Mouse (Mus musculus): ENCODE measurements around the gene Gm10428. TPM values are rescaled to one million over a fixed set of nuclear protein-coding genes. Genes with fewer than 3 reads are reported as not detected.

Gene Gm10428
- total and polyA plus RNA-seq, 2 experiments from 2014 or later: not detected

GRCm38 (mm10) chr11:62731311-62732021 lies 21.4 kb upstream of the Gm10428 start, which contains the start of gene Zfp287:
Gene Zfp287 (minus strand): TSS chr11:62731905.
- peak; percentile 95 for ATAC-seq (ENCODE audit: insufficient read depth, low read depth)
- no peaks in the 10 kb centered on the region for H3K27me3 ChIP-seq (ENCODE audit: control insufficient read depth, insufficient read depth, low read length)
- peaks cover 12% of the 10 kb centered on the region; the same call in 1 of the 2 replicates for H3K36me3 ChIP-seq (replicated peaks; ENCODE audit: control insufficient read depth, insufficient read depth, low read length)
- no peaks in the 10 kb centered on the region for H3K4me1 ChIP-seq (ENCODE audit: control insufficient read depth, insufficient read depth)
- H3K4me3 ChIP-seq (ENCODE audit: low read depth, low read length): peak within 1 kb of the TSS; percentile 63
- H3K9ac ChIP-seq (replicated peaks; ENCODE audit: low read depth, low read length): peak within 1 kb of the TSS; percentile 48; the same call in 1 of the 2 replicates
- H3K9me3 ChIP-seq (replicated peaks; ENCODE audit: control insufficient read depth, low read length): no peaks in the 10 kb centered on the region
- TF ChIP-seq CTCF (IDR thresholded peaks at IDR 0.05; ENCODE audit: low read depth) (no peak), EP300 (IDR thresholded peaks at IDR 0.05; ENCODE audit: low read depth) (no peak)
- H3K27ac ChIP-seq (ENCODE audit: low read depth): peak within 1 kb of the TSS; percentile 40; the same call in 1 of the 2 replicates
- DNase-seq (ENCODE audit: low spot score): peak; percentile 68
- WGBS: 2% methylated on average over 48 of the region's 48 CpGs
- peak within 1 kb of the TSS; percentile 77 for H3K4me2 ChIP-seq (ENCODE audit: low read depth, low read length)

- no peak overlapping the region for H3K27ac ChIP-seq (ENCODE audit: low read depth)
- WGBS: 21% methylated on average over 5 of the region's 5 CpGs
- TF ChIP-seq CTCF (IDR thresholded peaks at IDR 0.05; ENCODE audit: low read depth) (peak; percentile 8; the same call in 1 of the 2 replicates), EP300 (IDR thresholded peaks at IDR 0.05; ENCODE audit: low read depth) (no peak)
- H3K36me3 ChIP-seq (replicated peaks; ENCODE audit: control insufficient read depth, insufficient read depth, low read length): peaks cover 11% of the 10 kb centered on the region; the same call in 1 of the 2 replicates
- no peaks in the 10 kb centered on the region for H3K4me1 ChIP-seq (ENCODE audit: control insufficient read depth, insufficient read depth)
- no peak overlapping the region for H3K9ac ChIP-seq (replicated peaks; ENCODE audit: low read depth, low read length)
- ATAC-seq (ENCODE audit: insufficient read depth, low read depth) (no peak), DNase-seq (ENCODE audit: low spot score) (no peak)
- H3K4me2 ChIP-seq (ENCODE audit: low read depth, low read length): no peak overlapping the region
- H3K9me3 ChIP-seq (replicated peaks; ENCODE audit: control insufficient read depth, low read length): no peaks in the 10 kb centered on the region
- H3K4me3 ChIP-seq (ENCODE audit: low read depth, low read length): peak overlapping the region; percentile 63; the same call in 1 of the 2 replicates
- H3K27me3 ChIP-seq (ENCODE audit: control insufficient read depth, insufficient read depth, low read length): no peaks in the 10 kb centered on the region
Observed at GRCm38 (mm10) chr11:62732022-62732387, 20.9 kb upstream of the Gm10428 start.

- WGBS: 75% methylated on average over 3 of the region's 3 CpGs
- Histone ChIP-seq H3K27ac (ENCODE audit: low read depth) (no peak overlapping the region), H3K36me3 (replicated peaks; ENCODE audit: control insufficient read depth, insufficient read depth, low read length) (peaks cover 5% of the 10 kb centered on the region; the same call in 1 of the 2 replicates), H3K9ac (replicated peaks; ENCODE audit: low read depth, low read length) (no peak overlapping the region), H3K4me3 (ENCODE audit: low read depth, low read length) (no peak overlapping the region), H3K9me3 (replicated peaks; ENCODE audit: control insufficient read depth, low read length) (no peaks in the 10 kb centered on the region), H3K4me2 (ENCODE audit: low read depth, low read length) (no peak overlapping the region), H3K4me1 (ENCODE audit: control insufficient read depth, insufficient read depth) (no peaks in the 10 kb centered on the region), H3K27me3 (ENCODE audit: control insufficient read depth, insufficient read depth, low read length) (no peaks in the 10 kb centered on the region)
- no peak for TF ChIP-seq CTCF (IDR thresholded peaks at IDR 0.05; ENCODE audit: low read depth)
- TF ChIP-seq EP300 (IDR thresholded peaks at IDR 0.05; ENCODE audit: low read depth): no peak
- ATAC-seq (ENCODE audit: insufficient read depth, low read depth) (no peak), DNase-seq (ENCODE audit: low spot score) (no peak)
Observed at GRCm38 (mm10) chr11:62732665-62733064, 20.2 kb upstream of the Gm10428 start.

GRCm38 (mm10) chr11:62741186-62741585 lies 11.7 kb upstream of the Gm10428 start:
- Histone ChIP-seq H3K9me3 (replicated peaks; ENCODE audit: control insufficient read depth, low read length) (no peaks in the 10 kb centered on the region), H3K36me3 (replicated peaks; ENCODE audit: control insufficient read depth, insufficient read depth, low read length) (no peaks in the 10 kb centered on the region), H3K4me1 (ENCODE audit: control insufficient read depth, insufficient read depth) (no peaks in the 10 kb centered on the region), H3K27me3 (ENCODE audit: control insufficient read depth, insufficient read depth, low read length) (no peaks in the 10 kb centered on the region), H3K4me2 (ENCODE audit: low read depth, low read length) (no peak overlapping the region), H3K4me3 (ENCODE audit: low read depth, low read length) (no peak overlapping the region), H3K27ac (ENCODE audit: low read depth) (no peak overlapping the region), H3K9ac (replicated peaks; ENCODE audit: low read depth, low read length) (no peak overlapping the region)
- 74% methylated on average over 2 of the region's 2 CpGs for WGBS
- ATAC-seq (ENCODE audit: insufficient read depth, low read depth) (no peak), DNase-seq (ENCODE audit: low spot score) (no peak)
- TF ChIP-seq CTCF (IDR thresholded peaks at IDR 0.05; ENCODE audit: low read depth): no peak

GRCm38 (mm10) chr11:62742261-62742957 lies 10.5 kb upstream of the Gm10428 start:
- Histone ChIP-seq H3K27ac (ENCODE audit: low read depth) (no peak overlapping the region), H3K9ac (replicated peaks; ENCODE audit: low read depth, low read length) (no peak overlapping the region), H3K4me3 (ENCODE audit: low read depth, low read length) (no peak overlapping the region), H3K9me3 (replicated peaks; ENCODE audit: control insufficient read depth, low read length) (no peaks in the 10 kb centered on the region), H3K4me1 (ENCODE audit: control insufficient read depth, insufficient read depth) (no peaks in the 10 kb centered on the region), H3K36me3 (replicated peaks; ENCODE audit: control insufficient read depth, insufficient read depth, low read length) (no peaks in the 10 kb centered on the region), H3K27me3 (ENCODE audit: control insufficient read depth, insufficient read depth, low read length) (no peaks in the 10 kb centered on the region), H3K4me2 (ENCODE audit: low read depth, low read length) (no peak overlapping the region)
- TF ChIP-seq CTCF (IDR thresholded peaks at IDR 0.05; ENCODE audit: low read depth) (no peak), EP300 (IDR thresholded peaks at IDR 0.05; ENCODE audit: low read depth) (no peak)
- 71% methylated on average over 10 of the region's 10 CpGs for WGBS
- ATAC-seq (ENCODE audit: insufficient read depth, low read depth) (no peak), DNase-seq (ENCODE audit: low spot score) (no peak)
